ENCODE assay signal across 9 mouse cellular contexts in the genomic region with DNA sequence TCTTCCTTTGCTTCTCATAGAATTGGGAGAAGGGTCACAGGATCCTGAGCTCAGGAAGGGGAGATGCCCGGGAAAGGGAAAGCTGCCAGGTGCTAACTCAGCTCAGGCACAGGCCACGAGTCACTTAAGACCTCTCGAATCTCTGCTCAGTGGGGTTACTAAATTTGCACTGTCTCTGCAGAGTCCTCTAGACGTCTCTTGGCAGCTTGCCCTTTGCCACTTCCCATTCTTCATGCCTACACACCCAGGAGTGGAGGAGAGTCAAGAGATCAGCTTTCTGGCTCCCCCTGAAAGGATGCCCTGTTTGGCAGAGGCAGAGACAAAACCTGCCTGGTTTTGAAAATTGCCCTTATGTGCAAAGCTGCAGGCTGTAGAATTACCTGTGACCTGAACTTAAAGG. TPM values are rescaled to one million over a fixed set of nuclear protein-coding genes. Genes with fewer than 3 reads are reported as not detected.
DNase-seq lines count a peak whose midpoint lies in the region; ATAC-seq and TF ChIP-seq lines count a peak whose summit lies in the region.
"Had no signal": no experiment of that assay in that cellular context is flagged by ENCODE, and none has a peak within 500 bp of the region (broad histone marks: within the 10 kb centered on the region; RNA-seq: fewer than 3 reads in every experiment).

No protein-coding gene starts in this region.

- H3K79me2 ChIP-seq in MEL (ENCODE audit: control insufficient read depth, insufficient read depth, low read length, poor library complexity) = no peaks in the 10 kb centered on the region

- no peak for TF ChIP-seq POLR2A in MEL (IDR thresholded peaks at IDR 0.05; ENCODE audit: control insufficient read depth in 1 of 2, insufficient read depth in 1 of 2, low read depth in 1 of 2, low read length in 2 of 2, poor library complexity in 1 of 2)

- no peak overlapping the region for H3K4me2 ChIP-seq in embryonic facial prominence, embryonic 14.5 days (ENCODE audit: low read depth, low read length)
- no peak overlapping the region for H3K4me2 ChIP-seq in intestine, embryonic 16.5 days (ENCODE audit: low read depth, low read length)
- H3K4me2 ChIP-seq: limb, embryonic 12.5 days had no signal

- H3K36me3 ChIP-seq in embryonic facial prominence, embryonic 14.5 days (ENCODE audit: control insufficient read depth, insufficient read depth, low read length) = no peaks in the 10 kb centered on the region
- H3K36me3 ChIP-seq in embryonic facial prominence, embryonic 10.5 days (replicated peaks) = no peaks in the 10 kb centered on the region
- peaks cover 0 to 51% of the 10 kb centered on the region in 2 experiments; a peak in 2 of 4 replicates for H3K36me3 ChIP-seq in MEL (ENCODE audit: control insufficient read depth in 1 of 2, insufficient read depth in 2 of 2, low read length in 2 of 2)
- H3K36me3 ChIP-seq in intestine, embryonic 16.5 days (ENCODE audit: control insufficient read depth, insufficient read depth, low read length) = no peaks in the 10 kb centered on the region
- H3K36me3 ChIP-seq: limb, embryonic 12.5 days had no signal

- no peak overlapping the region for H3K4me3 ChIP-seq in embryonic facial prominence, embryonic 14.5 days (ENCODE audit: low read depth, low read length)
- H3K4me3 ChIP-seq in embryonic facial prominence, embryonic 10.5 days = no peak overlapping the region
- H3K4me3 ChIP-seq in MEL (ENCODE audit: control insufficient read depth in 1 of 2, insufficient read depth in 1 of 2, low read depth in 2 of 2, low read length in 2 of 2) = no peak overlapping the region
- H3K4me3 ChIP-seq in intestine, embryonic 16.5 days (ENCODE audit: low read length) = no peak overlapping the region
- H3K4me3 ChIP-seq: limb, embryonic 12.5 days had no signal

- TF ChIP-seq EP300 in MEL (IDR thresholded peaks at IDR 0.05; ENCODE audit: low read depth in 1 of 2, low read length in 2 of 2) = peak; percentile 76 to 94

- no peak; the same call in 1 of the 2 replicates for TF ChIP-seq RAD21 in MEL (IDR thresholded peaks at IDR 0.05; ENCODE audit: low read depth, low read length)

- ATAC-seq in embryonic facial prominence, embryonic 14.5 days (ENCODE audit: low read depth) = peak; percentile 62; the same call in 1 of the 2 replicates
- peak; percentile 93 for ATAC-seq in granulocyte monocyte progenitor cell, adult 5-6 weeks (replicated peaks; ENCODE audit: poor library complexity, severe bottlenecking)
- ATAC-seq in intestine, embryonic 16.5 days = no peak

- WGBS in embryonic facial prominence, embryonic 14.5 days = 34% methylated on average over 4 of the region's 4 CpGs
- 67% methylated on average over 4 of the region's 4 CpGs for WGBS in embryonic facial prominence, embryonic 10.5 days
- WGBS in intestine, embryonic 16.5 days = 48% methylated on average over 4 of the region's 4 CpGs

- no peaks in the 10 kb centered on the region for H3K9me3 ChIP-seq in embryonic facial prominence, embryonic 14.5 days (ENCODE audit: control insufficient read depth, low read length)
- peaks cover 2% of the 10 kb centered on the region; the same call in 1 of the 2 replicates for H3K9me3 ChIP-seq in embryonic facial prominence, embryonic 10.5 days
- H3K9me3 ChIP-seq in MEL (replicated peaks; ENCODE audit: insufficient read depth, low read length) = no peaks in the 10 kb centered on the region
- no peaks in the 10 kb centered on the region for H3K9me3 ChIP-seq in intestine, embryonic 16.5 days (ENCODE audit: control insufficient read depth, low read length)
- H3K9me3 ChIP-seq: limb, embryonic 12.5 days had no signal

- TF ChIP-seq CTCF in MEL (IDR thresholded peaks at IDR 0.05 in 2 of 3, conservative IDR thresholded peaks at IDR 0.05 in 1 of 3; ENCODE audit: control insufficient read depth in 1 of 3, insufficient read depth in 1 of 3, low read depth in 2 of 3, low read length in 3 of 3, poor library complexity in 1 of 3, severe bottlenecking in 1 of 3) = no peak

- DNase-seq in embryonic facial prominence, embryonic 14.5 days (ENCODE audit: low spot score) = peak; percentile 72
- DNase-seq in embryonic facial prominence, embryonic 10.5 days (ENCODE audit: low spot score) = no peak
- DNase-seq in MEL (ENCODE audit: low read depth, low spot score) = peak; percentile 97
- DNase-seq in left cerebral cortex, adult 9 months (ENCODE audit: low spot score in 2 of 2) = peak; percentile 37 to 56
- DNase-seq in right cerebral cortex, adult 18-20 months = peak; percentile 22
- no peak for DNase-seq in natural killer cell, adult 2 months (ENCODE audit: low spot score in 2 of 2)

- no peaks in the 10 kb centered on the region; the same call in 1 of the 2 replicates for H3K4me1 ChIP-seq in embryonic facial prominence, embryonic 14.5 days (ENCODE audit: control insufficient read depth, insufficient read depth, low read length)
- H3K4me1 ChIP-seq in embryonic facial prominence, embryonic 10.5 days = peaks cover 12% of the 10 kb centered on the region
- H3K4me1 ChIP-seq in MEL (ENCODE audit: control insufficient read depth in 1 of 2, insufficient read depth in 2 of 2, low read length in 2 of 2) = peaks cover 15 to 53% of the 10 kb centered on the region in 2 experiments
- H3K4me1 ChIP-seq in intestine, embryonic 16.5 days (ENCODE audit: control insufficient read depth, insufficient read depth, low read length) = 0 out of 2 replicates have a peak, but pooled peaks cover 4% of the 10 kb centered on the region

- H3K9ac ChIP-seq in embryonic facial prominence, embryonic 14.5 days (ENCODE audit: low read depth, low read length) = no peak overlapping the region
- H3K9ac ChIP-seq in MEL (ENCODE audit: control insufficient read depth, low read depth, low read length, poor library complexity, severe bottlenecking) = no peak overlapping the region
- H3K9ac ChIP-seq in intestine, embryonic 16.5 days (ENCODE audit: low read depth, low read length) = no peak overlapping the region
- H3K9ac ChIP-seq: limb, embryonic 12.5 days had no signal

- H3K27ac ChIP-seq in embryonic facial prominence, embryonic 14.5 days (replicated peaks; ENCODE audit: low read depth, low read length) = no peak overlapping the region
- no peak overlapping the region for H3K27ac ChIP-seq in embryonic facial prominence, embryonic 10.5 days (replicated peaks)
- H3K27ac ChIP-seq in MEL (ENCODE audit: control insufficient read depth, low read depth, low read length) = peak overlapping the region; percentile 5; the same call in 1 of the 2 replicates
- H3K27ac ChIP-seq in intestine, embryonic 16.5 days (ENCODE audit: low read length) = no peak overlapping the region
- H3K27ac ChIP-seq: limb, embryonic 12.5 days had no signal

- no peaks in the 10 kb centered on the region for H3K27me3 ChIP-seq in embryonic facial prominence, embryonic 14.5 days (replicated peaks; ENCODE audit: control insufficient read depth, insufficient read depth, low read length)
- H3K27me3 ChIP-seq in embryonic facial prominence, embryonic 10.5 days (replicated peaks; ENCODE audit: low read depth, poor library complexity, severe bottlenecking) = no peaks in the 10 kb centered on the region
- no peaks in the 10 kb centered on the region for H3K27me3 ChIP-seq in MEL (ENCODE audit: control insufficient read depth in 1 of 2, insufficient read depth in 2 of 2, low read length in 2 of 2)
- no peaks in the 10 kb centered on the region for H3K27me3 ChIP-seq in intestine, embryonic 16.5 days (replicated peaks; ENCODE audit: control insufficient read depth, insufficient read depth, low read length)
- H3K27me3 ChIP-seq: limb, embryonic 12.5 days had no signal

TF ChIP-seq in MEL, 35 proteins besides CTCF, POLR2A, EP300 and RAD21 (continues in another document):
- TF ChIP-seq MXI1 (IDR thresholded peaks at IDR 0.05; ENCODE audit: low read depth, low read length) = peak; percentile 76
- TF ChIP-seq BHLHE40 (IDR thresholded peaks at IDR 0.05; ENCODE audit: borderline replicate concordance, low read depth, low read length) = peak; percentile 47; the same call in 1 of the 2 replicates
- TF ChIP-seq TCF12 (IDR thresholded peaks at IDR 0.05; ENCODE audit: low read depth, low read length) = peak; percentile 63
- 0 out of 2 replicates have a peak, but pooled peaks have one; percentile 58 for TF ChIP-seq MAZ (IDR thresholded peaks at IDR 0.05; ENCODE audit: low read depth, low read length)
- TF ChIP-seq MYB (IDR thresholded peaks at IDR 0.05; ENCODE audit: low read depth, low read length) = peak; percentile 35; the same call in 1 of the 2 replicates
- 0 out of 2 replicates have a peak, but pooled peaks have one; percentile 9 for TF ChIP-seq GATA1 (IDR thresholded peaks at IDR 0.05; ENCODE audit: low read depth, low read length)
- TF ChIP-seq ZNF384 (IDR thresholded peaks at IDR 0.05; ENCODE audit: low read depth, low read length) = peak; percentile 51; the same call in 1 of the 2 replicates
- TF ChIP-seq NELFE (IDR thresholded peaks at IDR 0.05; ENCODE audit: low read depth, low read length) = no peak
- TF ChIP-seq MEF2A (IDR thresholded peaks at IDR 0.05; ENCODE audit: extremely low read depth, insufficient replicate concordance, low read depth, low read length, poor library complexity, severe bottlenecking) = peak; percentile 88; the same call in 1 of the 2 replicates
- peak; percentile 66; the same call in 1 of the 2 replicates for TF ChIP-seq MAFK (IDR thresholded peaks at IDR 0.05; ENCODE audit: borderline replicate concordance, low read depth, low read length)
- peak; percentile 45; the same call in 1 of the 2 replicates for TF ChIP-seq TBP (IDR thresholded peaks at IDR 0.05; ENCODE audit: low read depth, low read length)
- TF ChIP-seq SIN3A (IDR thresholded peaks at IDR 0.05; ENCODE audit: low read length) = peak; percentile 65; the same call in 1 of the 2 replicates
- TF ChIP-seq ZKSCAN1 (IDR thresholded peaks at IDR 0.05; ENCODE audit: low read depth, low read length) = peak; percentile 25; the same call in 1 of the 2 replicates
- TF ChIP-seq RCOR1 (IDR thresholded peaks at IDR 0.05; ENCODE audit: low read depth, low read length) = peak; percentile 98
- no peak for TF ChIP-seq USF2 (IDR thresholded peaks at IDR 0.05; ENCODE audit: borderline replicate concordance in 1 of 2, insufficient read depth in 1 of 2, low read depth in 1 of 2, low read length in 2 of 2)
- peak; percentile 17; the same call in 1 of the 2 replicates for TF ChIP-seq SMC3 (IDR thresholded peaks at IDR 0.05; ENCODE audit: low read depth, low read length)

RNA-seq across cellular contexts. Expression of a gene that starts 17.4 kb away (rescaled TPM):
- polyA plus RNA-seq in embryonic facial prominence, embryonic 14.5 days (2014; fragmentation: Nextera tagmentation; extraction: Ambion mirVana) = 10.7 and 11.8 TPM in 2 replicates
- polyA plus RNA-seq in embryonic facial prominence, embryonic 10.5 days (2016; fragmentation: Nextera tagmentation; extraction: Ambion mirVana) = 11.2 and 11.5 TPM in 2 replicates
- total RNA-seq in MEL (2012; rRNA removed) = 11.2 and 17.1 TPM in 2 replicates
- 10 to 100 TPM in 1 of 2 experiments, not detected in 1; 15.5 TPM for polyA plus RNA-seq in MEL (2012; ENCODE audit: insufficient read depth in 1 of 2, insufficient read length in 2 of 2, low read depth in 1 of 2, low replicate concordance in 2 of 2, missing spikeins in 1 of 2)
- 19.9 and 21.0 TPM in 2 replicates for total RNA-seq in granulocyte monocyte progenitor cell, adult 5-6 weeks (2014; fragmentation: Nextera tagmentation)
- total RNA-seq in granulocyte monocyte progenitor cell, adult 5-6 weeks (2017) = 25.5 and 25.6 TPM in 2 replicates
- 2.9 TPM in 2 replicates for polyA plus RNA-seq in intestine, embryonic 16.5 days (2015; fragmentation: Nextera tagmentation; extraction: Ambion mirVana)

Comparison
In these comparisons a context has a peak if more than half of its experiments do, and no peak if none do; other contexts are left out.
1. DNase-seq: peak in embryonic facial prominence, embryonic 14.5 days (single experiment), MEL (single experiment), left cerebral cortex, adult 9 months (2 of 2) and right cerebral cortex, adult 18-20 months (single experiment); none in embryonic facial prominence, embryonic 10.5 days (single experiment) and natural killer cell, adult 2 months (0 of 2).